Mouse (Mus musculus) neural tube, embryonic 10.5 days (tissue): ENCODE data around the gene Hsd3b5.
"Not testable (repeated sequence)": the region's sequence is repeated elsewhere in the genome, so short reads cannot be mapped to it uniquely, and the experiment has no call there.

Experiments used
- DNase-seq: peaks from one replicate; pipeline ENCODE4 v3.0.0-alpha.2; 2017; ENCODE audit warnings: low spot score; ENCODE audit errors: extremely low spot score

Hsd3b5 gene

GRCm38 (mm10) chr3:98630152-98630551 is at the start of gene Hsd3b5:
Gene Hsd3b5 (minus strand): TSS chr3:98630252.
- DNase-seq: no peak

GRCm38 (mm10) chr3:98635145-98635544 is 5.1 kb upstream of the Hsd3b5 start:
- no peak for DNase-seq

- DNase-seq: no peak
Measured at GRCm38 (mm10) chr3:98629633-98630032, 419 bp downstream of the Hsd3b5 start.

GRCm38 (mm10) chr3:98616786-98617185 is 13.3 kb downstream of the Hsd3b5 start:
- not testable (repeated sequence) for DNase-seq

- not testable (repeated sequence) for DNase-seq
Measured at GRCm38 (mm10) chr3:98616244-98616643, 13.8 kb downstream of the Hsd3b5 start.

- DNase-seq: not testable (repeated sequence)
Measured at GRCm38 (mm10) chr3:98614406-98614927, 15.6 kb downstream of the Hsd3b5 start.

GRCm38 (mm10) chr3:98613963-98614362 is 16.1 kb downstream of the Hsd3b5 start:
- DNase-seq: no peak

- DNase-seq: not testable (repeated sequence)
Measured at GRCm38 (mm10) chr3:98613540-98613939, 16.5 kb downstream of the Hsd3b5 start.

GRCm38 (mm10) chr3:98588707-98589106 is 41.3 kb downstream of the Hsd3b5 start, which contains the start of gene Gm10681:
Gene Gm10681 (minus strand): TSS chr3:98588807.
- DNase-seq: no peak

- no peak for DNase-seq
Measured at GRCm38 (mm10) chr3:98587721-98588120, 42.3 kb downstream of the Hsd3b5 start.

GRCm38 (mm10) chr3:98582622-98583021 is 47.4 kb downstream of the Hsd3b5 start:
- not testable (repeated sequence) for DNase-seq

GRCm38 (mm10) chr3:98582202-98582601 is 47.9 kb downstream of the Hsd3b5 start:
- not testable (repeated sequence) for DNase-seq

- DNase-seq: not testable (repeated sequence)
Measured at GRCm38 (mm10) chr3:98581024-98581423, 49.0 kb downstream of the Hsd3b5 start.
